Mouse (Mus musculus): ENCODE data around the gene Cysrt1. TPM values are rescaled to one million over a fixed set of nuclear protein-coding genes. Genes with fewer than 3 reads are reported as not detected.
A peak's percentile ranks its signal among the peaks of the same experiment; 100 is the strongest.

Gene Cysrt1
- not detected for total RNA-seq (2021)
- long read RNA-seq, result 0 reads

GRCm38 (mm10) chr2:25242101-25242506 lies at the start of gene Cysrt1, which contains the start of gene Rnf208:
Gene Cysrt1, minus strand, starts transcription at chr2:25242452.
Gene Rnf208, plus strand, starts transcription at chr2:25242255.
- peak in 1 of 2 experiments; percentile 50 for DNase-seq (ENCODE audit: low spot score in 2 of 2)

- no peak for DNase-seq (ENCODE audit: low spot score in 2 of 2)
Observed at GRCm38 (mm10) chr2:25291184-25292053, 49.2 kb upstream of the Cysrt1 start.

GRCm38 (mm10) chr2:25290816-25291130 lies 48.5 kb upstream of the Cysrt1 start:
- peak; percentile 46 to 70 for DNase-seq (ENCODE audit: low spot score in 2 of 2)

- peak; percentile 71 to 77 for DNase-seq (ENCODE audit: low spot score in 2 of 2)
Observed at GRCm38 (mm10) chr2:25290101-25290815, 48.0 kb upstream of the Cysrt1 start.

- DNase-seq (ENCODE audit: low spot score in 2 of 2), result no peak
Observed at GRCm38 (mm10) chr2:25289651-25290050, 47.4 kb upstream of the Cysrt1 start, which contains the start of gene Lrrc26. Gene Lrrc26, plus strand, starts transcription at chr2:25289915.

GRCm38 (mm10) chr2:25288734-25289345 lies 46.6 kb upstream of the Cysrt1 start:
- DNase-seq (ENCODE audit: low spot score in 2 of 2), result no peak

- DNase-seq (ENCODE audit: low spot score in 2 of 2), result no peak
Observed at GRCm38 (mm10) chr2:25287927-25288649, 45.8 kb upstream of the Cysrt1 start, which contains the start of gene Tmem210. Gene Tmem210, plus strand, starts transcription at chr2:25288145.

- peak in 1 of 2 experiments; percentile 69 for DNase-seq (ENCODE audit: low spot score in 2 of 2)
Observed at GRCm38 (mm10) chr2:25286837-25287636, 44.8 kb upstream of the Cysrt1 start.

GRCm38 (mm10) chr2:25286314-25286713 lies 44.1 kb upstream of the Cysrt1 start:
- DNase-seq (ENCODE audit: low spot score in 2 of 2), result no peak

GRCm38 (mm10) chr2:25285551-25285950 lies 43.3 kb upstream of the Cysrt1 start:
- no peak for DNase-seq (ENCODE audit: low spot score in 2 of 2)

GRCm38 (mm10) chr2:25278928-25279882 lies 37.0 kb upstream of the Cysrt1 start:
- DNase-seq (ENCODE audit: low spot score in 2 of 2), result peak; percentile 65 to 90

GRCm38 (mm10) chr2:25273010-25273409 lies 30.8 kb upstream of the Cysrt1 start:
- DNase-seq (ENCODE audit: low spot score in 2 of 2), result no peak

GRCm38 (mm10) chr2:25272515-25272914 lies 30.3 kb upstream of the Cysrt1 start:
- no peak for DNase-seq (ENCODE audit: low spot score in 2 of 2)

- peak; percentile 97 to 99 for DNase-seq (ENCODE audit: low spot score in 2 of 2)
Observed at GRCm38 (mm10) chr2:25271827-25272511, 29.7 kb upstream of the Cysrt1 start, which contains the start of the genes Ssna1 and Anapc2. Gene Ssna1, minus strand, starts transcription at chr2:25272438. Gene Anapc2, plus strand, starts transcription at chr2:25272478.

GRCm38 (mm10) chr2:25267746-25268309 lies 25.6 kb upstream of the Cysrt1 start:
- no peak for DNase-seq (ENCODE audit: low spot score in 2 of 2)

- DNase-seq (ENCODE audit: low spot score in 2 of 2), result no peak
Observed at GRCm38 (mm10) chr2:25267241-25267640, 25.0 kb upstream of the Cysrt1 start.

GRCm38 (mm10) chr2:25266720-25267119 lies 24.5 kb upstream of the Cysrt1 start:
- DNase-seq (ENCODE audit: low spot score in 2 of 2), result peak in 1 of 2 experiments; percentile 78

All from layer of hippocampus, adult 18-20 months (tissue).